8 mouse cellular contexts compared by ENCODE assay signal in the genomic region with DNA sequence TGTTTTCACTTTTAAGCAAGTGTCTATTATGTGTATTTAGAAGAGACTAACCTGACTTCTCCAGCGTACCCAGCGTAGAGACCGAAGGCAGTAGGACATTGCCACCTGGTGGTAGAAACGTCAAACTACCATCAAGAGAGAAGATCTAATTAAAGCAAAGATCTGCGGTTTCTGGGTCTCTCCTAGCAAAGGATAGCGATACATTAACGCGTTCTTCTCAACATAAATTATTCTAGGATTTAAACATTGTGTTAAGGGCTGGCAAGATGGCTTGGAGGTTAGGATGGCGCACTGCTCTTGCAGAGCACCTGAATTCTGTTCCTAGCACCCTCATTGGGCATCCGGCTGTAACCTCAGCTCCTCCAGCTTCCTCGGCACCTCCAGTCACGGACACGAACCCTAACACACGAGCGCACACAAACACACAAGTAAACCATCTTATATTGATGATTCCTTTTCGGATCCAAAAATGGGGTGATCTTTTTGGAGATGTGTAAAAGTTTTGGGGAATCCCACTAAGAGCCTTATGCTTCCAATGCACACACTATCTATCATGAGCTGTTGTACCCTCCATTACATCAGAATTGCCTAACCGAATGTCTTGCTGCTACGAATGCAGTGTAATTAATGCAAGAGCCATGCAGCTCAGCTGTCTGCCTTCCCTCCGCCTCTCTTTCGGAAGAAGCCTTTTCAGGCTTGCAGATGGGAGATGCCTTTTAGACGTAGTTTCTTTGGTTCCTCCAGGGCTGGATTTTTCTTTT. TPM values are rescaled to one million over a fixed set of nuclear protein-coding genes. Genes with fewer than 3 reads are reported as not detected.
A peak's percentile ranks its signal among the peaks of the same experiment; 100 is the strongest.
DNase-seq lines count a peak whose midpoint lies in the region; ATAC-seq lines count a peak whose summit lies in the region.

No protein-coding gene starts in this region.

- no peaks in the 10 kb centered on the region for H3K9me3 ChIP-seq in hindbrain, embryonic 15.5 days

- H3K4me1 ChIP-seq in hindbrain, embryonic 15.5 days (replicated peaks), result no peaks in the 10 kb centered on the region; the same call in 1 of the 2 replicates

- H3K27ac ChIP-seq in hindbrain, embryonic 15.5 days (replicated peaks), result peak overlapping the region; percentile 73

- peak; percentile 85 for ATAC-seq in hindbrain, embryonic 15.5 days (ENCODE audit: low FRiP score, low read depth)

- peak overlapping the region; percentile 57 for H3K4me2 ChIP-seq in hindbrain, embryonic 15.5 days

- H3K36me3 ChIP-seq in hindbrain, embryonic 15.5 days, result no peaks in the 10 kb centered on the region

- peak; percentile 38 to 47 for DNase-seq in adrenal gland, adult 18-20 months (ENCODE audit: low spot score in 2 of 2)
- DNase-seq in adrenal gland, adult 8-10 months, result no peak
- DNase-seq in cerebellum, adult 8-10 months, result peak; percentile 68
- peak; percentile 78 for DNase-seq in forelimb bud, embryonic 11.5 days (ENCODE audit: low read depth, low spot score)
- peak; percentile 60 to 89 for DNase-seq in layer of hippocampus, postnatal 14 days (ENCODE audit: low spot score in 2 of 2)
- peak; percentile 68 for DNase-seq in lung, postnatal 25 days (ENCODE audit: low spot score)
- peak; percentile 81 to 85 for DNase-seq in right cerebral cortex, postnatal 10 days (ENCODE audit: low spot score in 2 of 2)

- peak overlapping the region; percentile 36 for H3K4me3 ChIP-seq in hindbrain, embryonic 15.5 days

- peak overlapping the region; percentile 50 for H3K9ac ChIP-seq in hindbrain, embryonic 15.5 days

- WGBS in hindbrain, embryonic 15.5 days, result 23% methylated on average over 21 of the region's 21 CpGs

- no peaks in the 10 kb centered on the region for H3K27me3 ChIP-seq in hindbrain, embryonic 15.5 days

RNA-seq across cellular contexts. Expression of a gene that starts 10.4 kb away (rescaled TPM):
- total RNA-seq in adrenal gland, adult 18-20 months (2021), result 1 to 10 TPM; 4.6 to 5.2 TPM
- 10 to 100 TPM in 2 of 4 experiments, 1 to 10 TPM in 2; 7.3 to 15.2 (median 12.0) TPM for total RNA-seq in adrenal gland, adult 8-10 months (2022)
- 41.6 and 45.9 TPM in 2 replicates for polyA plus RNA-seq in hindbrain, embryonic 15.5 days (2015; fragmentation: Nextera tagmentation; extraction: Ambion mirVana)
- total RNA-seq in layer of hippocampus, postnatal 14 days (2021), result 10 to 100 TPM; 40.8 to 43.0 TPM

RNA-seq across cellular contexts. Expression of a gene that starts 17.3 kb away (rescaled TPM):
- total RNA-seq in adrenal gland, adult 18-20 months (2021), result not detected
- total RNA-seq in adrenal gland, adult 8-10 months (2022), result not detected
- not detected in 2 replicates for polyA plus RNA-seq in hindbrain, embryonic 15.5 days (2015; fragmentation: Nextera tagmentation; extraction: Ambion mirVana)
- total RNA-seq in layer of hippocampus, postnatal 14 days (2021), result not detected

RNA-seq across cellular contexts. Expression of a gene that starts 34.0 kb away (rescaled TPM):
- 10 to 100 TPM; 36.6 to 46.3 TPM for total RNA-seq in adrenal gland, adult 18-20 months (2021)
- total RNA-seq in adrenal gland, adult 8-10 months (2022), result 10 to 100 TPM; 39.3 to 66.6 (median 55.2) TPM
- 46.0 and 49.5 TPM in 2 replicates for polyA plus RNA-seq in hindbrain, embryonic 15.5 days (2015; fragmentation: Nextera tagmentation; extraction: Ambion mirVana)
- total RNA-seq in layer of hippocampus, postnatal 14 days (2021), result 10 to 100 TPM; 33.4 to 36.4 TPM

RNA-seq across cellular contexts. Expression of a gene that starts 40.0 kb away (rescaled TPM):
- total RNA-seq in adrenal gland, adult 18-20 months (2021), result not detected
- not detected for total RNA-seq in adrenal gland, adult 8-10 months (2022)
- polyA plus RNA-seq in hindbrain, embryonic 15.5 days (2015; fragmentation: Nextera tagmentation; extraction: Ambion mirVana), result 0.10 and 0.22 TPM in 2 replicates
- not detected for total RNA-seq in layer of hippocampus, postnatal 14 days (2021)

RNA-seq across cellular contexts. Expression of a gene that starts 58.2 kb away (rescaled TPM):
- not detected for total RNA-seq in adrenal gland, adult 18-20 months (2021)
- not detected for total RNA-seq in adrenal gland, adult 8-10 months (2022)
- 0.25 and 0.26 TPM in 2 replicates for polyA plus RNA-seq in hindbrain, embryonic 15.5 days (2015; fragmentation: Nextera tagmentation; extraction: Ambion mirVana)
- not detected for total RNA-seq in layer of hippocampus, postnatal 14 days (2021)
